Mouse (Mus musculus) megakaryocyte, embryonic 14.5 days (primary cell): ENCODE results near the gene Apoc1. TPM values are rescaled to one million over a fixed set of nuclear protein-coding genes. Genes with fewer than 3 reads are reported as not detected.
A peak's percentile ranks its signal among the peaks of the same experiment; 100 is the strongest.

Source experiments
- H3K27me3 ChIP-seq: replicated peaks from 2 replicates; pipeline ENCODE3; 2012; ENCODE audit warnings: inconsistent platforms
- H3K36me3 ChIP-seq: replicated peaks from 2 replicates; pipeline ENCODE3; 2012; ENCODE audit warnings: low read length, inconsistent platforms, mixed read lengths
- H3K4me1 ChIP-seq: 2 replicates; pipeline ENCODE4 v1.6.1; 2012; ENCODE audit warnings: inconsistent platforms
- H3K4me3 ChIP-seq: replicated peaks from 2 replicates; pipeline ENCODE3; 2012; ENCODE audit warnings: moderate library complexity, mild to moderate bottlenecking, inconsistent platforms
- H3K9me3 ChIP-seq: 2 replicates; pipeline ENCODE4 v1.6.1; 2012; ENCODE audit warnings: inconsistent platforms
- FLI1 ChIP-seq: IDR thresholded peaks from 2 replicates; pipeline ENCODE4 v1.6.1; 2012; ENCODE audit warnings: low read length, inconsistent platforms, mixed read lengths
- GATA1 ChIP-seq: IDR thresholded peaks from 3 replicates; pipeline ENCODE4 v1.6.1; 2012; ENCODE audit warnings: mixed read lengths, low read length, inconsistent platforms, borderline replicate concordance
- polyA plus RNA-seq: library from polyadenylated mRNA; stranded (reverse); fragments of >175 nt; gene quantifications from 2 replicates; pipeline ENCODE4 v1.2.3, GENCODE M21; 2012; ENCODE audit warnings: low replicate concordance; ENCODE audit not compliant: insufficient read depth

The Apoc1 gene
- polyA plus RNA-seq, 1 experiment: 454 TPM

DNA sequence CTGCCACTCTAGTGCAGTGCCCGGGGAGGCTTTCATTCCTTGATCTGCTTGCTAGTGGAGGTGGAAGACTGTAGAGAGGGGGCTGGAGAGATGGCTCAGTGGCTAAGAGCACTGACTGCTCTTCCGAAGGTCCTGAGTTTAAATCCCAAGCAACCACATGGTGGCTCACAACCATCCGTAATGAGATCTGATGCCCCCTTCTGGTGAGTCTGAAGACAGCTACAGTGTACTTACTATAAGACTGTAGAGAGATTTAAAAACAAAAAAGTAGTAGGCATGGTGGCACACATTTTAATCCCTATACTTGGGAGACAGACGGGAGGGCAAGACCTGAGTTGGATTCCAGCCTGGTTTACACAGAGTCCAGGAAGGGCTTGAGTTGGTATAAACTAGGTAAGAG lies 20.0 kb upstream of the Apoc1 start:
- TF ChIP-seq FLI1 (no peak), GATA1 (no peak)
- Histone ChIP-seq H3K27me3 (no peaks in the 10 kb centered on the region), H3K36me3 (peaks cover 63% of the 10 kb centered on the region), H3K9me3 (no peaks in the 10 kb centered on the region), H3K4me3 (no peak overlapping the region), H3K4me1 (peaks cover 52% of the 10 kb centered on the region)

DNA sequence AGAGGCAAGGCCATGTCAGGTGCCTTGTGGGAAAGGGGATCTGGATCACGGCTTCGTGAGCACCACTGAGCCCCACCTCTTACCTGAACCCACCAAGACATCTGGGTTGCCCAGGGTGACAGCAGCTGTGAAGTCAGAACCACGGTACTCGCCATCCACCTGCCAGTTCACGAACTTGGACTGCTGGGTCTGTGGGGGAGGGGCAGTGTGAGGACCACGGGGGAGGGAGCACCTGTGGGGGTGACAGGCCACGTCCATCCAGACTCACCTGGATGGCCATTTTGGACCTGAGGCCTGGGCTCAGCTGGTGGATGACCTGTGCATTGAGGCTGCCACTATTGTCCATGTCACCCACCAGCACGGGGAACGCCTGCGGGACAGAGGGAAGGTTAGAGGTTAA lies 18.2 kb upstream of the Apoc1 start:
- Histone ChIP-seq H3K4me3 (no peak overlapping the region), H3K36me3 (peaks cover 73% of the 10 kb centered on the region), H3K9me3 (no peaks in the 10 kb centered on the region), H3K4me1 (peaks cover 36% of the 10 kb centered on the region), H3K27me3 (no peaks in the 10 kb centered on the region)
- TF ChIP-seq FLI1: no peak
- no peak for TF ChIP-seq GATA1

DNA sequence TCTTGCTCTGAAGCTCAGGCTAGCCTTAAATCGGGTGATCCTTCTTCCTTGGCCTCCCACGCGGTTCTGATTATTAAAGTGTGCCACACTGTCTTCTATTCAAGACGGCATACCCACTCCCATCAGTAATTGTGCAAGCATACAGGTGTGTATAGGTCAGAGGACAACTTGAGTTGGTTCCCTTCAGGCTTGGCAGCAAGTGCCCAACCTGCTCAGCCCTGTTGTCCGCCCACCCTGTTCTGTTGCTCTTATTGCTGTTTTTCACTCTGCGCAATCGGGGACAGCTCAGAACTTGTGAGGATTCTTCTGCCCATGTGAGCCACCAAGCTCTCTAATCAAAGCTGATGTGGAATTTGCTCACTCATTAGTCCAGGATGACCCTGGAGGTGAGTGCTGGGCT lies 12.8 kb upstream of the Apoc1 start:
- Histone ChIP-seq H3K36me3 (peaks cover 88% of the 10 kb centered on the region), H3K9me3 (no peaks in the 10 kb centered on the region), H3K4me3 (no peak overlapping the region), H3K4me1 (peaks cover 30% of the 10 kb centered on the region), H3K27me3 (no peaks in the 10 kb centered on the region)
- TF ChIP-seq GATA1: no peak
- no peak for TF ChIP-seq FLI1

DNA sequence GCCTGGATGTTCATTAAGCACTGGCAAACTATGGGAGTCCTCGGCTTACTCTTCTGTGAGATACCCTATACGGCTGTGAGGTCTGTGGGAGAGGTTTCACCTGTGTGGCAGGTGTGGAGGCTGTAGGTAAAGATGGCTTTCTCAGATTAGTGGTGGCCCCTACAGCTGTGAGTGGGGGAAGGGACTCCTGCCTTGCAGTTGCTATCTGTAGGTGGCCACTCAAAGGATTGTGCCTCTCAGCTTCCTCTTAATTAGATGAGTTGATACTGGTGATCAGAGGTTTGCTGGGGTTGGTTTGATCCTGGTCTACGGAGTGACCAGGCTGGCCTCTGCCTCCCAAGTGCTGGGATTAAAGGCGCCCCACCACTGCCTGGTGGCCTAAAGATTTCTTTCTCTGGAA lies 12.0 kb upstream of the Apoc1 start:
- H3K4me3 ChIP-seq: no peak overlapping the region
- H3K27me3 ChIP-seq: no peaks in the 10 kb centered on the region
- H3K36me3 ChIP-seq: peaks cover 83% of the 10 kb centered on the region
- H3K9me3 ChIP-seq: no peaks in the 10 kb centered on the region
- TF ChIP-seq GATA1: no peak
- no peak for TF ChIP-seq FLI1
- peaks cover 31% of the 10 kb centered on the region for H3K4me1 ChIP-seq

DNA sequence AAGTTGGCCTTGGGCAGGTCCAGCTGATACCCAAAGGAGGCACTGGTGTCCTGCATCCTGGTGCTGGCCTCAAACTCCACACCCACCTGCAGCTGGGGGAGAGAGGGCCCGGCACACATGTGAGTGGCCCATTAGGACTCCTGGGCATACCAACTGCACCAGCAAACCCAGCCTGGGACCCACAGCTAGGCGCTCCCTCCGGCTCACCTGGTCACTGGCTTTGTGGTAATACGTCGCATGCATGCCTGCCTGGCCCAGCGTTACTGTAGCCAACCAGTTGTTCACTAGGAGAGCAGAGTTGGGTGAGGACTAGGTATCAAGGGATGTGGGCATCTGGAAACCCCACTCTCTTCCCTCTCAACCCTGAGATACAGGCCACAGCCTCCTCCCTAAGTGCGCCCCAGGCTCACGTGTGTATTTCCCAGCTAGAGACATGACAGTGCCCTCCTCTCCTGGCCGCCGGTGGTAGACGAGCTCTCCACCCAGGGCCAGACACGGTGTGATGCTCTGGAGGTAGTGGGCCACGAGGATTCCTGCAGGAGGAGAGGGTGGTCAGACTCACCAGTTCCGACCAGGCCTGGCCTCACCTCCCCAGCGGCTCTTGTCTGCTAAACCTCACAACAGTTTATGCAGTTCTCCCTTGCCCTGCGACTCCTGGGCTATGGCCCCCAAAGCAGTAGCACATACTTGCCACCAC lies 10.5 kb upstream of the Apoc1 start:
- H3K4me1 ChIP-seq: peaks cover 28% of the 10 kb centered on the region
- peaks cover 80% of the 10 kb centered on the region for H3K36me3 ChIP-seq
- no peak overlapping the region for H3K4me3 ChIP-seq
- TF ChIP-seq GATA1 (no peak), FLI1 (no peak)
- H3K27me3 ChIP-seq: peaks cover 11% of the 10 kb centered on the region
- H3K9me3 ChIP-seq: peaks cover 2% of the 10 kb centered on the region; the same call in 1 of the 2 replicates

DNA sequence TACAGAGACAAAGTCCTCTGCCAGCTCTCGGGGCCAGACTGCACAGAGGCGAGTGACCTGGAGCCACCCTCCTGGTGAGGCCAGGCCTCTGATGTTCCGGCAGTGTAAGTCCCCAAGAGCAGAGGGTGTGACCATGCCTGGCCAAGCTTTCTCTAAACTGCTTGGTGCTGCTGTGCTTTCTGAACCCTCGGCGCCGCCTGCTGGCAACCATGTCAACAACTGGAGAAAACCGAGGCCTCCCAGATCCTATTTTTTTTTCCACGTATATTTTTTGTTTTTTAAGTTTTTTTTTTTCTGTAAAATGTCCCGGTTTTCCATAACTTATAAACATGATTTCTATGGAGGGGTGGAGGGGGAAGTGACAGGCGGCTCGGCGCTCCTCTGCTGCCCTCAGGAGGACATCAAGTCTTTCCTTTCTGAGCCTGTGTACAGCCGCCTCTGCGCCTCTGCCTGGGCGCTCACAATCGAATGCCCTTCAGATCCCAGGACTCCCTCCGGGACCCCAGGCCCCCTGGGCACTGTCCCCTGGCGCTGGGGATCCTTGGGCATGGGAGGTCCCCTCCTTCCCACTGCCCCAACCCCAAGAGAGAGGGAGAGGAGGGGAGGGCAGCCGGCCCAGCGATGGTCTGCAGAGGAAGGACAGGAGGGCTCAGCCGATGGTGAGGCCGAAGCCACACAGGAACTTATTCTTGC lies 8.8 kb upstream of the Apoc1 start:
- Histone ChIP-seq H3K36me3 (peaks cover 82% of the 10 kb centered on the region), H3K4me3 (no peak overlapping the region), H3K27me3 (peaks cover 29% of the 10 kb centered on the region), H3K9me3 (peaks cover 17% of the 10 kb centered on the region), H3K4me1 (peaks cover 34% of the 10 kb centered on the region)
- TF ChIP-seq GATA1 (no peak), FLI1 (no peak)

DNA sequence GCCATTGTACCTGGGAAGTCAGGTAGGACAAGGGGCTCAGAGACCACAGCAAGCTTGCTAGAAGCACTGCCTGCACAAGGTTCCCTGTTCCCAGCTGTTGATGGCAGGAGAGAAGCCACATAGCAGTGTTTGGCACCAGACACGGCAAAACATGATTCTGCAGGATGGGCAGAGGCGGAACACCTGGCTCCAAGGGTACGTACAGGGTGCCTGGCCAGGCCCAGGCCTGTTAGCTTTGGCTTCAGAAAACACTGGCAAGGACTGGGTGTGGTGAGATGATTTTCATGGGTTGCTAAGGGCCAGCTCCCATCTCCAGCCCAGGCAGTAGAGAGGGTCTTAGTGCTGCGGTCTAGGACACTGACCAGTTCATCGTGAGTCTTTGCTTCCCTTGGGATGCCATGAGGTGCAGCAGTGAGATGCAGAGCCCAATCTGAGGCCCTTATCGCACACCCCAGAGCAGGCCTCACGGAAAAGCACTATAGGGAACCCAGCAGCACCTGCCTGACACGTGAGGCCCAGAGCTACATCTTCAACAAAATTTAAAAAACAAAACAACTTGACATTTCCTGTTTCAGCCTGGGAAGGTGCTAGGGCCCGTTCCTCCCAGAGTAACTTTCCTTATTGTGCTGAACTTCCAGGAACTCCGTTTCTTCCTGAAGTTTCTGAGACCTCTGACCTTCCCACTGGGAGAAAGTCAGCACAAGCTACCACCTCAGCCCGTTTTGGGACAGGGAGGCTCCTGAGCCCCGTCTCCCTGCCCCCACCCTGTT lies 8.0 kb upstream of the Apoc1 start:
- TF ChIP-seq GATA1: no peak
- H3K4me3 ChIP-seq: no peak overlapping the region
- peaks cover 39% of the 10 kb centered on the region for H3K4me1 ChIP-seq
- H3K9me3 ChIP-seq: peaks cover 21% of the 10 kb centered on the region
- H3K36me3 ChIP-seq: peaks cover 86% of the 10 kb centered on the region
- H3K27me3 ChIP-seq: peaks cover 30% of the 10 kb centered on the region

DNA sequence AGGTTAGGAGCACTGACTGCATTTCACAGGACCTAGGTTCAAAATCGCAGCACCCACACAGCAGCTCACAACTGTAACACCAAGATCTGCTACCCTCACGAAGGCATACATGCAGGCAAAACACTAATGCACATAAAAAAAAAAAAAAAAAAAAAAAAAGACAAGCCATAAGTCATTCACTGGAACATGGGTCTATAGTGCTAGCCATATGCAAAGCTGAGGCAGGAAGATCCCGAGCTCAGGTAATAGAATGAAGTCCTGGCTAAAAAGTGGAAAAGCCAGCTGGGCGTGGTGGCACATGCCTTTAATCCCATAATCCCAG lies 7.3 kb upstream of the Apoc1 start:
- TF ChIP-seq FLI1 (no peak), GATA1 (no peak)
- Histone ChIP-seq H3K27me3 (peaks cover 33% of the 10 kb centered on the region), H3K4me3 (no peak overlapping the region), H3K4me1 (peaks cover 45% of the 10 kb centered on the region), H3K9me3 (peaks cover 21% of the 10 kb centered on the region), H3K36me3 (peaks cover 79% of the 10 kb centered on the region)

DNA sequence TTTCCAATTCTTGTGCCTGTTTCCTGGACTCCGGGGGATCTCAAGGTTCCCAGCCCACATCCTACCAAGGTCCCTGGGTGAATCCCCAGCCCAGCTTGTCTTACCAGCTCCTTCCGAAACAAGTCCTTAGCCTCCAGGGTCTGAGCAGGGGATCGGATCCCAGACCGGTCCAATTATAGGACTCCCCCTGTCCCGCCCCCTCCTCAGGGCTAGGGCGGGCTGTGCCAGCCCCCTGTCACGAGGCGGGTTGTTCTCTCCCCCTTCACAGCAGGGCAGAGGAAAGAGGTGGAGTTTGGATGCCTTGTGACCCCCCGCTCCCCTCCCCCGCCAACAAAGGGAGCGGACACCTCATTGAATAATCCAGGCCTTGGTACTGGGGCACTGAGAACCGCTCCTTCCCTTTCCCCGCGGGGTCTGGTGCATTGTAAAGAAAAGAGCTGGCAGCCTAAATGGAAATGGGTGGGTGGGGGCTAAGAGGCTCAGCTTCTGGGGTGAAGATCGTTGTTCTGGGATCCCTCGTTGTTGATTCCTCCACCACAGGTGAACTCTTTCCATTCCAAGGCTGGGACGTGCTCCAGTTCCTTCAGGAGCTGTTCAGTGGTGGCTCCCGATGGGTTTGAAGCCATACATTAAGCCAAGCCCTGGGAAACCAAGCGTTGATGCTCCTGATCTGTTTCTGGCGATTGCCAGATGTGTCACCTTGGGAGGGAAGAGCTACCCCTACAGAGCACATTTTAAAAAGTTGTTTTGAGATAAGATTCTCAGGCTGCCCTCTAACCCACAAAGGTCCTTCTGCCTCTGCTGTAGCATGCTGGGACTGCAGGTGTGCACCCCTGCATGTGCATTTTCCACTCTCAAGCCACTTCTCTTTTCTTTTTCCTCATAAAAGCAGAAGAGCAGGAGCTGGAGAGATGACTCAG lies 6.7 kb upstream of the Apoc1 start, which contains the start of gene Apoe:
Apoe (minus strand) TSS at position 282 of the 920 bp plus-strand sequence.
- Histone ChIP-seq H3K27me3 (peaks cover 39% of the 10 kb centered on the region), H3K9me3 (peaks cover 21% of the 10 kb centered on the region), H3K4me3 (peak within 1 kb of the TSS; percentile 53), H3K4me1 (peaks cover 52% of the 10 kb centered on the region), H3K36me3 (peaks cover 73% of the 10 kb centered on the region)
- TF ChIP-seq GATA1 (no peak), FLI1 (no peak)
